Mouse (Mus musculus) left cerebral cortex, adult 18-20 months (tissue): ENCODE results near the gene Zfp511. TPM values are rescaled to one million over a fixed set of nuclear protein-coding genes. Genes with fewer than 3 reads are reported as not detected.
A peak's percentile ranks its signal among the peaks of the same experiment; 100 is the strongest.

Experiments used
- DNase-seq, 2 experiments: peaks; one replicate each; pipeline ENCODE4 v3.0.0; 2021 to 2022; ENCODE audit warnings: low spot score in 2 of 2, mixed read lengths in 1 of 2
- long read RNA-seq, 2 experiments: library from polyadenylated mRNA; stranded (forward); transcript quantifications; one replicate each; pipeline ENCODE4 v2.0.0; 2021
- total RNA-seq, 2 experiments: library from RNA; stranded (reverse); gene quantifications; 2 replicates each; pipeline ENCODE4 v1.2.3; 2021

The Zfp511 gene
- total RNA-seq, result 10 to 100 TPM; 22.2 to 26.3 TPM
- long read RNA-seq, experiment 1, transcript Zfp511-204 (5 exons, 1,757 nt), result minor isoform, 9 of 39 reads
- long read RNA-seq, experiment 1, transcript Zfp511-201 (6 exons, 1,076 nt), result major isoform, 11 of 39 reads
- long read RNA-seq, experiment 1, partial matches to known transcripts, result 5 of 39 reads
- long read RNA-seq, experiment 1, other reads (novel, unspliced or antisense), result 13 of 39 reads
- long read RNA-seq, experiment 2, transcript Zfp511-201 (6 exons, 1,076 nt), result major isoform, 16 of 28 reads
- long read RNA-seq, experiment 2, transcript Zfp511-204 (5 exons, 1,757 nt), result minor isoform, 5 of 28 reads
- long read RNA-seq, experiment 2, partial matches to known transcripts, result 0 of 28 reads
- long read RNA-seq, experiment 2, other reads (novel, unspliced or antisense), result 7 of 28 reads

GRCm38 (mm10) chr7:140036281-140037170 is at the start of gene Zfp511, which contains the start of gene Tubgcp2:
Gene Zfp511 (plus strand): TSS chr7:140036391.
Gene Tubgcp2 (minus strand): TSS chr7:140036669.
- DNase-seq, result peak; percentile 92 to 95

- DNase-seq, result no peak
These were observed 47.9 kb upstream of the Zfp511 start for GRCm38 (mm10) chr7:139988272-139988671.

GRCm38 (mm10) chr7:139990864-139991394 is 45.3 kb upstream of the Zfp511 start:
- no peak for DNase-seq

- DNase-seq, result no peak
These were observed 43.8 kb upstream of the Zfp511 start, which contains the start of gene Adam8 for GRCm38 (mm10) chr7:139992406-139992805. Gene Adam8 (minus strand): TSS chr7:139992562.

GRCm38 (mm10) chr7:139993532-139993931 is 42.7 kb upstream of the Zfp511 start:
- DNase-seq, result no peak

- DNase-seq, result no peak
These were observed 42.0 kb upstream of the Zfp511 start for GRCm38 (mm10) chr7:139994202-139994601.

DNA sequence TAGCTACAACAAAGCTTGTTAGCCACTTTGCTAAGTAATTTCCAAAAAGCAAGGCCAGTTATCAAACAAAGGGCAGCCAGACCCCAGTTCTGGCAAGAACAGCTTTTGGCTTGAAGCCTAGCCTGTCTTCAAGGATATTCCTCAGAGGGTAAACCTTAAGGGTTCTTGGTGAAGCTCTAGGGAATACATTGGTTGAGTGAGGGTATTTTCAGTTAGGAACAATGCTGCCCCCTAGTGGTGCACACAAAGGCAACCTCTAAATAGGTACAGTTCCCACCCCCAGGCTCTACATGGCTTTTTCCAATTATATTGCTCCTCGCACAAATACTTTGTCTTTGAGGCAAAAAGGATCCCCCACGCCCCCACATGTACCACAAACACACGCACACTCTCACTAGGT is 41.5 kb upstream of the Zfp511 start:
- DNase-seq, result peak; percentile 53 to 78

- peak; percentile 31 to 47 for DNase-seq
These were observed 37.4 kb upstream of the Zfp511 start for GRCm38 (mm10) chr7:139998691-139999350.

- DNase-seq, result peak in 1 of 2 experiments; percentile 1
These were observed 35.0 kb upstream of the Zfp511 start for GRCm38 (mm10) chr7:140001086-140001740.

GRCm38 (mm10) chr7:140004666-140005065 is 31.5 kb upstream of the Zfp511 start:
- no peak for DNase-seq

GRCm38 (mm10) chr7:140006861-140007611 is 29.2 kb upstream of the Zfp511 start:
- no peak for DNase-seq

DNA sequence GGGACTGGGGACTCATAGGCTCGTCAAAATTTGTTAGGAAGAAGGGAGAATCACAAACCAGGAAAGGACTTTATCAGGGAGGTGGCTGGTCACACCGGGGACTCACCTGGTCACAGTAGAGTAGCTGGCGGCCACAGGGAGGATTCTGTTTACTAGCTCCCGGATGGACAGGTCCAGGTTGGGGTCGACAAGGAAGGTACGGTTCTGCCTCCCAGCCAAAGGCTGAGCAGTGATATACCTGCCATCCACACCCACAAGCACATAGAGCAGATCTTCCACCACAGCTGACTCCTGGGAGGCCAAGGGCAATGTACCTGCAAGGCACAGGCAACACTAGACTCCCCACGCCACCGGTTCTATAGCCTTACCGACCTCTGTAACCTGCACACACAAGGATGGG is 28.4 kb upstream of the Zfp511 start:
- DNase-seq, result no peak

DNA sequence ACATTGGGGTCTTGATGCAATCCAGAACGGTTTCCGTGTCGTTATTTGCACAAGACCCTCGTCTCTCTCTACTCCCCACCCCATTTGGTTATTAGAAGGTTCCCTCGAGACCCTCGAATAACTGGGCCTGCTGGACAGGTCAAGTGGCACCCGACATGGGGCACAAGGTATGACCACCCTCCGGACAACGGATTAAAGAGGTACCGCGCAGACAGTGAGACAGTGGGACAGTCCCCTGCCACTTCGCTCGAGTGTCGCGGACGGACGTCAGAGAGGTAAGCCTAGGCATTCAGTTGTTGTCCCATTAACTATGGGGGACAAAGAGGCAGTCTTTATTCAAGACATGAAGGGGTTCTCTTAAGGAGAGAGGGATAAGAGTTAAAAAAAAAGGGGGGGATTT is 24.9 kb upstream of the Zfp511 start:
- DNase-seq, result no peak

DNA sequence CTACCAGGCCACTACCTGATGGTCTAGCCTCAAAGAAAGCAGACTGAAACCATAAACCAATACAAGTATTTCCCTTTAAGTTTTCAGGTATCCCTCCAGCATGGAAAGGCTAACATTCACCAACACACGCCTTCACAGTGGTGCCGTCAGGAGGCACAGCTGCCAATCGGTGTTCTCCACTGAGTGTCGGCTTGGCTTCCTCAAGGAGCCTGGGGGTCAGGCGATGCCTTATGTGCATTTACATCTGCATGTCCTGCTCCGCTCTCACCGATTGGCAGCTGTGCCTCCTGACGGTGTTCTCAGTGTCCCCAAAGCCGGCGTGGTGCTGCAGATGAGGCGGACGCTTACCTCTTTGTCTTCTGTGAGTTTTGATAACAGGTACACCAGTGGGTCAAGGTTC is 4.4 kb upstream of the Zfp511 start:
- no peak for DNase-seq

- DNase-seq, result no peak
These were observed 3.8 kb upstream of the Zfp511 start for GRCm38 (mm10) chr7:140032366-140032765.

- no peak for DNase-seq
These were observed 2.8 kb upstream of the Zfp511 start for GRCm38 (mm10) chr7:140033386-140033785.

GRCm38 (mm10) chr7:140035456-140035855 is 735 bp upstream of the Zfp511 start:
- no peak for DNase-seq

DNA sequence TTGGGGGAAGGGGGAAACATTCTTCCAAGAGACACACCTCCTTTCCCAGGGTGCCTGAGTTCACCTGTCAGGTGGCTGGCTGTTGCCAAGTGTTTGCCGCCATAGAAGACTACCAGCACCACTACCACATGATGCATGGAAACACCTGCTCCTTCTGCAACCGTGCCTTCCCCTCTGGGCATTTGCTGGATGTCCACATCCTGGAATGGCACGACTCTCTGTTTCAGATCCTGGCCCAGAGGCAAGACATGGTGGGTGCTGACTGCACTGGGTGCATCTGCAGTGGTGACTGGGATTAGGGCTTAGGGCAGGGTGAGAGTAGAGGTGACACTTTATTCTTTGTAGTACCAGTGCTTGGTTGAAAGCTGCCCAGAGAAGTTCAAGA is 972 bp downstream of the Zfp511 start:
- no peak for DNase-seq

GRCm38 (mm10) chr7:140042728-140043127 is 6.5 kb downstream of the Zfp511 start:
- DNase-seq, result no peak

DNA sequence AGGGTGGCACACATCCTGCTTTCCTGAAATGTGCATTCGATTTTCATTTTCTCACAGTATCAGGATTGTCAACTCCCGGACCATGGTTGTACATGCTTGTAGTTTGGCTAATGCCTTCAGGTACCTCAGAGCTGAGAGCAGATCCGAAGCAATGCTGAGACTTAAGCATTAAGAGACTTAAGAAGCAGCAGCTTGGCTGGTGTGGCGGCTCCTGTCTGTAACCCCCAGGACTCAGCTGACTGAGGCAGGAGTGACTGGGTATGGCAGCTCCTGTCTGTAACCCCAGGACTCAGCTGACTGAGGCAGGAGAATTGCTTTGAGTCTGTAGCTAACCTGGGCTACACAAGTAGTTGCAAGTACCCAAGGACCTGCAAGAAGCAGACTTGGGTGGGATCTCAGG is 9.4 kb downstream of the Zfp511 start:
- DNase-seq, result no peak
